Mouse (Mus musculus) T-cell, adult 66 days (primary cell): ENCODE data around the gene Klhl30. TPM values are rescaled to one million over a fixed set of nuclear protein-coding genes. Genes with fewer than 3 reads are reported as not detected.

Experiments used
- total RNA-seq, 2 experiments: library from RNA; stranded (reverse); gene quantifications; 3 replicates in 1 of 2; 4 replicates in 1 of 2; pipeline ENCODE4 v1.2.4; 2023

The Klhl30 gene
- total RNA-seq = not detected

GRCm38 (mm10) chr1:91350841-91351240 is at the start of gene Klhl30:
Klhl30 (plus strand) TSS chr1:91351016.

GRCm38 (mm10) chr1:91321760-91322438 is 28.9 kb upstream of the Klhl30 start, which contains the start of gene Espnl:
Espnl (plus strand) TSS chr1:91322075.

GRCm38 (mm10) chr1:91366215-91367108 is 15.6 kb downstream of the Klhl30 start, which contains the start of gene Erfe:
Erfe (plus strand) TSS chr1:91366430.

GRCm38 (mm10) chr1:91398260-91399062 is 47.6 kb downstream of the Klhl30 start, which contains the start of gene Ilkap:
Ilkap (minus strand) TSS chr1:91398815.

Other genes starting within 250 kb of the Klhl30 start
- gene Rbm44, start 205.9 kb upstream of the Klhl30 start, total RNA-seq = 1 to 10 TPM; 3.1 to 3.2 TPM
- gene Ramp1, start 171.2 kb upstream of the Klhl30 start, total RNA-seq = 10 to 100 TPM; 24.1 to 29.0 TPM
- gene Ube2f, start 100.7 kb upstream of the Klhl30 start, total RNA-seq = 10 to 100 TPM; 59.3 to 62.2 TPM
- gene Scly, start 52.7 kb upstream of the Klhl30 start, total RNA-seq = 10 to 100 TPM; 25.1 to 25.7 TPM
- under 1 TPM; 0.23 to 0.27 TPM for gene Espnl, start 28.9 kb upstream of the Klhl30 start, total RNA-seq
- gene Erfe, start 15.4 kb downstream of the Klhl30 start, total RNA-seq = not detected
- 100 to 1,000 TPM; 121 to 128 TPM for gene Ilkap, start 47.8 kb downstream of the Klhl30 start, total RNA-seq
- 10 to 100 TPM; 34.4 to 37.5 TPM for gene Hes6, start 63.0 kb downstream of the Klhl30 start, total RNA-seq
- gene Per2, start 108.3 kb downstream of the Klhl30 start, total RNA-seq = 10 to 100 TPM in 1 of 2 experiments, 1 to 10 TPM in 1; 8.0 to 13.3 TPM
- 1 to 10 TPM; 6.8 to 9.5 TPM for gene Traf3ip1, start 143.6 kb downstream of the Klhl30 start, total RNA-seq
- gene Asb1, start 189.5 kb downstream of the Klhl30 start, total RNA-seq = 10 to 100 TPM in 1 of 2 experiments, 1 to 10 TPM in 1; 8.8 to 10.3 TPM